Mouse (Mus musculus): ENCODE measurements around the gene Cmtm6.

The Cmtm6 gene

DNA sequence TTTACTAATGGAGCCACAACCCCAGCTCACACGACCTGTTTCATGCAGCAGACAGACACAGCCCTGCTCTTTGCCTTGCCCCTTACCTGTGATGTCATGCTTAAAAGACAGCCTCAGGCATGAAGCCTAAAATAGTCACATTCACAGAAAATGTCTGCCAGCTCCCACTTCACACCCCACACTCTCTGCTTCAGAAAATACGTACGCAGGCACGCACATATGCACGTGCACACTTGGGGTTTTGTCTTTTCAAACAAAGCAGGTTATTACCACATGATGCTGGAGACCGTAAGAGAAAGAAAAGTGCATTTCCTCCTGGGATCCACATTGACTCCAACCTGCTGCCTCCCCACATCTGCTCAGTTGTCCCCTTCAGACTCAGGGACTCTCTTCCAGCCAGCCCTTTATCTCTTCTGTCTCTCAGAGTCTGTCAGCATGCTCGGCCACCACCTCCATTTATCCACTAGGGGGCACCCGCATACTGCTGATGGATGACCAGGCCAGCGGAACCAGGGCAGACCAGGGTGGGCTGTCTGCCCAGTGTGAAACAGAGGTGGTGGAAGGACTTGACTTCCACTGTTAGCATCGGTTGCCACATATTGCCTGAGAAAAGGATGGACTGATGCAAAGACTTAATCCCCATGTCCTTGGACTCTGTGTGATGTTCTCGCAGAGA lies 66.6 kb downstream of the Cmtm6 start:
- DNase-seq (ENCODE audit: low spot score in 2 of 2): peak; percentile 51 to 77

DNA sequence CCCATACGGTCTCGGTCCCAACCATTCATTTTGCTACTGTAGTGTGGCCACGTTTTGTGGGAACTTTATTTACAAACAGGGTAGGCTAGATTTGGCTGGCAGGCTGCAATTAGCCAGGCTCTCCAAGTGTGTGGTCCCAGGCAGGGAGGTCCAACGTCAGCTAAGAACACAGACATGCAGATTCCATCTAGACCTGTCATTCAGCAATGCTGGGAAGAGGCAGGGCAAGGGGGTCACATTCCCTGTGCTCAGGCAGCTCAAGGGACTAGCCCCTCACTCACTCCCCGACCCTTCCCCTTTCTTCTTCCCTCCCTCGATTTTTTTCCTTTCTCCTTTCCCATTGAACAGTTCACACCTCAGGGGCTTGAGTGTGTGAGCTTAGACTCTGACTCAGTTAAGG lies 67.9 kb downstream of the Cmtm6 start:
- no peak for DNase-seq (ENCODE audit: low spot score in 2 of 2)

All from spleen, postnatal 14 days (tissue).